Mouse (Mus musculus) liver, adult 2 months (tissue): ENCODE results near the gene Ubald1. TPM values are rescaled to one million over a fixed set of nuclear protein-coding genes. Genes with fewer than 3 reads are reported as not detected.

Experiments used
- DNase-seq: peaks from one replicate; pipeline ENCODE4 v3.0.0-alpha.2; 2011; ENCODE audit warnings: low read depth, low spot score; ENCODE audit errors: extremely low read depth
- H3K27ac ChIP-seq: fragments of 200-500 bp; replicated peaks from 2 replicates; pipeline ENCODE4 v1.5.1; 2012; ENCODE audit warnings: low read depth, mild to moderate bottlenecking, control low read depth, inconsistent platforms, low read length; ENCODE audit not compliant: insufficient read depth
- H3K27me3 ChIP-seq: fragments of 200-500 bp; 2 replicates; pipeline ENCODE4 v1.6.1; 2012; ENCODE audit warnings: mild to moderate bottlenecking, moderate library complexity, low read length, inconsistent platforms; ENCODE audit not compliant: control insufficient read depth, insufficient read depth
- H3K36me3 ChIP-seq: fragments of 200-500 bp; 2 replicates; pipeline ENCODE4 v1.6.1; 2012; ENCODE audit warnings: low read length, inconsistent platforms; ENCODE audit not compliant: control insufficient read depth, insufficient read depth
- H3K4me1 ChIP-seq: fragments of 200-500 bp; 2 replicates; pipeline ENCODE4 v1.6.1; 2011; ENCODE audit warnings: low read length; ENCODE audit not compliant: control insufficient read depth, insufficient read depth
- H3K4me3 ChIP-seq: fragments of 200-500 bp; 2 replicates; pipeline ENCODE4 v1.5.1; 2011; ENCODE audit warnings: low read depth, mild to moderate bottlenecking, control low read depth, low read length, moderate library complexity; ENCODE audit not compliant: insufficient read depth
- H3K79me2 ChIP-seq: fragments of 200-500 bp; 2 replicates; pipeline ENCODE4 v1.6.1; 2012; ENCODE audit warnings: inconsistent platforms, mild to moderate bottlenecking, low read length, moderate library complexity; ENCODE audit not compliant: control insufficient read depth, insufficient read depth
- H3K9ac ChIP-seq: fragments of 200-500 bp; 2 replicates; pipeline ENCODE4 v1.6.1; 2012; ENCODE audit warnings: low read depth, mild to moderate bottlenecking, control low read depth, inconsistent platforms, low read length
- CTCF ChIP-seq: fragments of 200-500 bp; IDR thresholded peaks from 2 replicates; pipeline ENCODE4 v1.5.1; 2011; ENCODE audit warnings: low read depth, low read length, control low read depth
- POLR2A ChIP-seq: fragments of 200-500 bp; IDR thresholded peaks from 2 replicates; pipeline ENCODE4 v1.6.1; 2011; ENCODE audit warnings: low read length, control low read depth; ENCODE audit not compliant: insufficient read depth; ENCODE audit errors: extremely low read depth
- WGBS: fragments of 180-500 bp; shearing (Covaris S2); methylation state at CpG from one replicate; pipeline ENCODE4 v1.1.7; 2018; 5-methylcytosine and 5-hydroxymethylcytosine counted together
- polyA plus RNA-seq: library from polyadenylated mRNA; depleted of rRNA; stranded (reverse); fragments of >200 nt; gene quantifications from 2 replicates; pipeline ENCODE4 v1.2.3, GENCODE M21; 2012
- total RNA-seq: library from RNA; depleted of rRNA; stranded (reverse); fragments of >200 nt; gene quantifications from 2 replicates; pipeline ENCODE4 v1.2.3, GENCODE M21; 2014

The Ubald1 gene
- total and polyA plus RNA-seq, 2 experiments, result 4.0 to 15.5 TPM

- TF ChIP-seq POLR2A, result no peak
- no peak for TF ChIP-seq CTCF
- H3K36me3 ChIP-seq, result peaks cover 5% of the 10 kb centered on the region; the same call in 1 of the 2 replicates
- H3K27ac ChIP-seq, result peak overlapping the region; percentile 90
- peaks cover 20% of the 10 kb centered on the region; the same call in 1 of the 2 replicates for H3K79me2 ChIP-seq
- DNase-seq, result peak; percentile 33
- no peaks in the 10 kb centered on the region for H3K27me3 ChIP-seq
- H3K4me1 ChIP-seq, result peaks cover 27% of the 10 kb centered on the region
- under 1% methylated on average over 54 of the region's 54 CpGs for WGBS
- H3K4me3 ChIP-seq, result peak overlapping the region; percentile 76
- peak overlapping the region; percentile 93 for H3K9ac ChIP-seq
Measured at GRCm38 (mm10) chr16:4879101-4879707, 911 bp downstream of the Ubald1 start.

- Histone ChIP-seq H3K9ac (peak overlapping the region; percentile 93), H3K4me1 (peaks cover 27% of the 10 kb centered on the region), H3K27ac (peak overlapping the region; percentile 90), H3K27me3 (no peaks in the 10 kb centered on the region), H3K79me2 (peaks cover 20% of the 10 kb centered on the region; the same call in 1 of the 2 replicates), H3K36me3 (peaks cover 6% of the 10 kb centered on the region; the same call in 1 of the 2 replicates), H3K4me3 (peak overlapping the region; percentile 76)
- WGBS, result 10% methylated on average over 5 of the region's 5 CpGs
- peak; percentile 61 for DNase-seq
- 0 out of 2 replicates have a peak, but pooled peaks have one; percentile 8 for TF ChIP-seq POLR2A
- TF ChIP-seq CTCF, result no peak
Measured at GRCm38 (mm10) chr16:4878192-4878885, 1.8 kb downstream of the Ubald1 start.

- Histone ChIP-seq H3K79me2 (peaks cover 20% of the 10 kb centered on the region; the same call in 1 of the 2 replicates), H3K4me1 (peaks cover 27% of the 10 kb centered on the region), H3K4me3 (no peak overlapping the region), H3K27me3 (no peaks in the 10 kb centered on the region), H3K36me3 (peaks cover 9% of the 10 kb centered on the region; the same call in 1 of the 2 replicates), H3K9ac (peak overlapping the region; percentile 93), H3K27ac (peak overlapping the region; percentile 21)
- TF ChIP-seq CTCF (no peak), POLR2A (no peak)
- DNase-seq, result no peak
- 77% methylated on average over 3 of the region's 3 CpGs for WGBS
Measured at GRCm38 (mm10) chr16:4877701-4878100, 2.4 kb downstream of the Ubald1 start.

- H3K4me1 ChIP-seq, result peaks cover 26% of the 10 kb centered on the region
- TF ChIP-seq CTCF, result no peak
- TF ChIP-seq POLR2A, result no peak
- no peaks in the 10 kb centered on the region for H3K27me3 ChIP-seq
- H3K36me3 ChIP-seq, result peaks cover 9% of the 10 kb centered on the region; the same call in 1 of the 2 replicates
- no peak overlapping the region for H3K9ac ChIP-seq
- DNase-seq, result no peak
- no peak overlapping the region for H3K4me3 ChIP-seq
- 67% methylated on average over 4 of the region's 4 CpGs for WGBS
- peaks cover 20% of the 10 kb centered on the region; the same call in 1 of the 2 replicates for H3K79me2 ChIP-seq
- peak overlapping the region; percentile 17; the same call in 1 of the 2 replicates for H3K27ac ChIP-seq
Measured at GRCm38 (mm10) chr16:4877195-4877594, 2.9 kb downstream of the Ubald1 start.

GRCm38 (mm10) chr16:4876033-4876680, 4.0 kb downstream of the Ubald1 start:
- no peaks in the 10 kb centered on the region for H3K27me3 ChIP-seq
- H3K27ac ChIP-seq, result no peak overlapping the region
- peaks cover 17% of the 10 kb centered on the region for H3K4me1 ChIP-seq
- H3K79me2 ChIP-seq, result peaks cover 20% of the 10 kb centered on the region; the same call in 1 of the 2 replicates
- no peak overlapping the region for H3K9ac ChIP-seq
- no peak overlapping the region for H3K4me3 ChIP-seq
- no peak for TF ChIP-seq POLR2A
- no peak for TF ChIP-seq CTCF
- H3K36me3 ChIP-seq, result peaks cover 9% of the 10 kb centered on the region; the same call in 1 of the 2 replicates
- DNase-seq, result no peak
- 69% methylated on average over 8 of the region's 8 CpGs for WGBS
